Mouse (Mus musculus): Measurements from ENCODE around the gene Clip3. TPM values are rescaled to one million over a fixed set of nuclear protein-coding genes. Genes with fewer than 3 reads are reported as not detected.

Gene Clip3
- polyA plus RNA-seq, 1 experiment = not detected

DNA sequence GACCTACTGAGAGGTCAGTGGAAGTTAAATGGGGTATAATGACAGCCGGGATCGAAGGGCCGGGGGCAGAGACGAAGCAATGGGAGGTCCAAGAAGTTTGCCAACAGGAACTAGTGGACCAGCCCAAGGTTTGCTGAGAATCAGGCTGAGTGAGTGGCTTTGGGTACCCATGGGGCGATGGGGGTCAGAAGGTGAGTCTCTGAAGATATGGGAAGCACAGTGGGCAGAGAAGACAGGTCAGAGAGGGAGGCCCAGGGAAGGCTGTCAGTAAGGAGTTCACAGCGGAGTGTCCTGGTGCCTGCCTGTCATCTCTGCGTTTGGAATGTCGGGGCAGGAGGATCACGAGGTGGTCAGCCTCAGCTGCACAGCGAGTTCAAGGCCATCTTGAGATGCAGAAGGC is 36.9 kb downstream of the Clip3 start:
- Histone ChIP-seq H3K4me1 (ENCODE audit: control insufficient read depth, insufficient read depth, low read length) (peaks cover 14% of the 10 kb centered on the region), H3K4me3 (ENCODE audit: insufficient read depth, low read depth, low read length) (no peak overlapping the region), H3K27ac (ENCODE audit: insufficient read depth, low read depth, low read length) (no peak overlapping the region)
- WGBS = 58% methylated on average over 10 of the region's 10 CpGs
- TF ChIP-seq CTCF (IDR thresholded peaks at IDR 0.05; ENCODE audit: insufficient read depth, low read depth, low read length) (no peak), POLR2A (IDR thresholded peaks at IDR 0.05; ENCODE audit: insufficient read depth, low read depth, low read length) (no peak)

DNA sequence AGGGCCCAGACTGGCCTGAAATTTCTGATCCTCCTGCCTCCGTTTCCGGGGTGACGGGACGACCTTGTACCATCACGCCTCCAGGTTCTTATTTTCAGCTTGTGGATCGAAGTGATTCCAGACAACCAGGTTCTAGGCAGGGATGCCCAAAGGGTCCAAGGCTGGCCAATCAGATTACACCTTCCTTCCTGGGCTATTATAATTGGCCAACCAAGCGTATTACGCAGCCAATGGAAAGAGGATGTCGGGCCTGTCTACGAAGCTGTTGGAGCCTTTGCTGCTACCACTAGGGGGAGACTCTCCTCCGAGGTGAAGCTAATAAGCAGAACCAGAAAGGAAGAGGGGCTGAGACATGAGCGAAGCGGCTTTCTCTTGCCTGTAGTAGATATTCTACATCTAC is 40.4 kb downstream of the Clip3 start:
- TF ChIP-seq CTCF (IDR thresholded peaks at IDR 0.05; ENCODE audit: insufficient read depth, low read depth, low read length) = peak; percentile 47
- no peak for TF ChIP-seq POLR2A (IDR thresholded peaks at IDR 0.05; ENCODE audit: insufficient read depth, low read depth, low read length)
- Histone ChIP-seq H3K27ac (ENCODE audit: insufficient read depth, low read depth, low read length) (peak overlapping the region; percentile 93), H3K4me3 (ENCODE audit: insufficient read depth, low read depth, low read length) (peak overlapping the region; percentile 40), H3K4me1 (ENCODE audit: control insufficient read depth, insufficient read depth, low read length) (peaks cover 28% of the 10 kb centered on the region)
- 2% methylated on average over 13 of the region's 13 CpGs for WGBS

GRCm38 (mm10) chr7:30332622-30333259 is 41.2 kb downstream of the Clip3 start:
- peak overlapping the region; percentile 93 for H3K27ac ChIP-seq (ENCODE audit: insufficient read depth, low read depth, low read length)
- TF ChIP-seq CTCF (IDR thresholded peaks at IDR 0.05; ENCODE audit: insufficient read depth, low read depth, low read length) = no peak
- TF ChIP-seq POLR2A (IDR thresholded peaks at IDR 0.05; ENCODE audit: insufficient read depth, low read depth, low read length) = no peak
- H3K4me3 ChIP-seq (ENCODE audit: insufficient read depth, low read depth, low read length) = peak overlapping the region; percentile 40
- H3K4me1 ChIP-seq (ENCODE audit: control insufficient read depth, insufficient read depth, low read length) = peaks cover 24% of the 10 kb centered on the region
- WGBS = 44% methylated on average over 18 of the region's 18 CpGs

GRCm38 (mm10) chr7:30333436-30333835 is 41.9 kb downstream of the Clip3 start:
- TF ChIP-seq POLR2A (IDR thresholded peaks at IDR 0.05; ENCODE audit: insufficient read depth, low read depth, low read length) (no peak), CTCF (IDR thresholded peaks at IDR 0.05; ENCODE audit: insufficient read depth, low read depth, low read length) (no peak)
- Histone ChIP-seq H3K4me3 (ENCODE audit: insufficient read depth, low read depth, low read length) (no peak overlapping the region), H3K4me1 (ENCODE audit: control insufficient read depth, insufficient read depth, low read length) (peaks cover 24% of the 10 kb centered on the region), H3K27ac (ENCODE audit: insufficient read depth, low read depth, low read length) (peak overlapping the region; percentile 20; the same call in 1 of the 2 replicates)
- 5% methylated on average over 4 of the region's 4 CpGs for WGBS

DNA sequence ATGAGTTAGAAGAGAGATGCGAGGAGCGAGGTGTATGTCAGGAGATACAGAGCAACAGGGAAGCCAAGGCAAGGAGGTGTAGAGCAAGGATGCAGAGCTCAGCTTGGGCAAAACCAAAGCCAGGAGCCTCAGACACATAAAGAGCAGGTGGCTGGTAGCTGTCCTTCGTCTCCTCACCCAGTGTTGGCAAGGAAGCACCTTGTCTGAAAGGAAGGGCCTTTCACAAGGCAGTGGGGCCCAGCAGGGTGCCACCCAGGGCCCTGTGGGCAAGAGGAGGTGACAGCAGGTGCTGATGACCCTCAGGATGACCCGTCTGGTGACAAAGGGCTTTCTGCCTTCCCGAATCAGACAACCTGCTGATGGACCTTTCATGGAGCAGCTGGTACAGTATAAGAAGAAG is 43.0 kb downstream of the Clip3 start:
- Histone ChIP-seq H3K27ac (ENCODE audit: insufficient read depth, low read depth, low read length) (no peak overlapping the region), H3K4me3 (ENCODE audit: insufficient read depth, low read depth, low read length) (no peak overlapping the region), H3K4me1 (ENCODE audit: control insufficient read depth, insufficient read depth, low read length) (peaks cover 28% of the 10 kb centered on the region)
- TF ChIP-seq CTCF (IDR thresholded peaks at IDR 0.05; ENCODE audit: insufficient read depth, low read depth, low read length) = no peak
- TF ChIP-seq POLR2A (IDR thresholded peaks at IDR 0.05; ENCODE audit: insufficient read depth, low read depth, low read length) = no peak
- 75% methylated on average over 5 of the region's 5 CpGs for WGBS

GRCm38 (mm10) chr7:30335688-30336087 is 44.2 kb downstream of the Clip3 start:
- Histone ChIP-seq H3K4me3 (ENCODE audit: insufficient read depth, low read depth, low read length) (no peak overlapping the region), H3K4me1 (ENCODE audit: control insufficient read depth, insufficient read depth, low read length) (peaks cover 28% of the 10 kb centered on the region), H3K27ac (ENCODE audit: insufficient read depth, low read depth, low read length) (no peak overlapping the region)
- 60% methylated on average over 6 of the region's 6 CpGs for WGBS
- no peak for TF ChIP-seq POLR2A (IDR thresholded peaks at IDR 0.05; ENCODE audit: insufficient read depth, low read depth, low read length)
- no peak for TF ChIP-seq CTCF (IDR thresholded peaks at IDR 0.05; ENCODE audit: insufficient read depth, low read depth, low read length)

DNA sequence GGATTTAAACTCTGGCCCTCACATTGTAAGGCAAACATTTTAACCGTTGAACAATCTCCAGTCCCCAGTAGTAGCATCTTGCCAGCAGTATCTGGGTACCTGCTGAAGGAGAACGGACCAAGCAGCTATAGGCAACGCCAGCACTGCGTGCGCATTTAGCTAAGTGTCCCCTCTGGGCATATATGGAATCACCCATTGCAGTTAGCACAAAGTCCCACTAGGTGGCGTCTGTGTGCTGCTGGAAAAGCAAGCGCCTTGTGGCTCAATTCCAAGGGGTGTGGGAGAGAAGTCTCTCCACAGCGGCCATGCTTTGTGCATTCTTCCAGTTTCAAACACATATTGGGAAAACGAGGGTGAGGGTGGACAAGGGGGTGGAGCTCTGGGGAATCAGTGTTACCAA is 44.9 kb downstream of the Clip3 start:
- H3K4me3 ChIP-seq (ENCODE audit: insufficient read depth, low read depth, low read length) = no peak overlapping the region; the same call in 1 of the 2 replicates
- peaks cover 28% of the 10 kb centered on the region for H3K4me1 ChIP-seq (ENCODE audit: control insufficient read depth, insufficient read depth, low read length)
- H3K27ac ChIP-seq (ENCODE audit: insufficient read depth, low read depth, low read length) = no peak overlapping the region
- TF ChIP-seq POLR2A (IDR thresholded peaks at IDR 0.05; ENCODE audit: insufficient read depth, low read depth, low read length) (no peak), CTCF (IDR thresholded peaks at IDR 0.05; ENCODE audit: insufficient read depth, low read depth, low read length) (peak; percentile 91)
- WGBS = under 1% methylated on average over 9 of the region's 9 CpGs

DNA sequence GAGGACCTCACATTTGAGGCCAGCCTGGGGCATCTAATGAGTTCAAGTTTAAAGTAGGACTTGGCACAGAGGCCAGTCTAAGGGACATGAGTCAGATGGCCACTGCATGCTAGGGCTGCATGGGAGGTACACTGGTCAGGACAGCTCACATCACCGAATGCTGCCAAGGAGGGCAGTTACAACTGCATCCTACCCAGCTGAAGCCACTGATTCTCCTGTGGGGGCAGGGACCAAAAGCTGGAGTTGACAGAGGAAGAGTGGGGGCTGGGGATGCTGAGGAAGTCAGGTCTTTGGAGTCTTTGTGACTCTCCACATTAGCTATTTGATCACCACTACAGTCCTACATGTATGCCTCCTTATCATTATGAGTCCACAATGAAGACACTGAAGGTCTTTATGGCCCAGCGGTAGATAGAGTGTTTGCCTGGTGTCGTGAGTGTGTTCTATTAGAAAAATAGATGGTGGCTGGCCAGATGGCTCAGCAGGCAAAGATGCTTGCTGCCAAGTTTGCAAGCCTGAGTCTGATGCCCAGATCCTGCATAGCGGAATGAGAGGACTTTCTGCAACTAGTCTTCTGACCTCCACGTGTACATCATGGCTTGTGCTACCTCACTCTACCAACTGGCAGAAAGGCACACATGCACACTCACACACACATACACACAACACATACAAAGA is 48.0 kb downstream of the Clip3 start:
- Histone ChIP-seq H3K4me1 (ENCODE audit: control insufficient read depth, insufficient read depth, low read length) (peaks cover 10% of the 10 kb centered on the region), H3K4me3 (ENCODE audit: insufficient read depth, low read depth, low read length) (no peak overlapping the region), H3K27ac (ENCODE audit: insufficient read depth, low read depth, low read length) (no peak overlapping the region)
- 70% methylated on average over 5 of the region's 5 CpGs for WGBS
- TF ChIP-seq CTCF (IDR thresholded peaks at IDR 0.05; ENCODE audit: insufficient read depth, low read depth, low read length) (no peak), POLR2A (IDR thresholded peaks at IDR 0.05; ENCODE audit: insufficient read depth, low read depth, low read length) (no peak)

- no peak overlapping the region for H3K27ac ChIP-seq (ENCODE audit: insufficient read depth, low read depth, low read length)
- TF ChIP-seq POLR2A (IDR thresholded peaks at IDR 0.05; ENCODE audit: insufficient read depth, low read depth, low read length) = no peak
- TF ChIP-seq CTCF (IDR thresholded peaks at IDR 0.05; ENCODE audit: insufficient read depth, low read depth, low read length) = no peak
- no peak overlapping the region for H3K4me3 ChIP-seq (ENCODE audit: insufficient read depth, low read depth, low read length)
- 60% methylated on average over 21 of the region's 21 CpGs for WGBS
- H3K4me1 ChIP-seq (ENCODE audit: control insufficient read depth, insufficient read depth, low read length) = peaks cover 24% of the 10 kb centered on the region
Observed at GRCm38 (mm10) chr7:30346635-30347379, 55.3 kb downstream of the Clip3 start.

All from olfactory bulb, adult 2 months (tissue).